Mouse (Mus musculus): ENCODE results near the gene Adk. TPM values are rescaled to one million over a fixed set of nuclear protein-coding genes. Genes with fewer than 3 reads are reported as not detected.

Adk gene
- polyA plus RNA-seq, 1 experiment from 2014 or later, result 50.0 TPM

GRCm38 (mm10) chr14:21073981-21074380, 21.6 kb downstream of the Adk start:
- ATAC-seq, result no peak
- 69% methylated on average over 3 of the region's 3 CpGs for WGBS

GRCm38 (mm10) chr14:21074398-21075320, 22.3 kb downstream of the Adk start:
- no peaks in the 10 kb centered on the region for H3K36me3 ChIP-seq
- H3K27ac ChIP-seq, result no peak overlapping the region
- H3K27me3 ChIP-seq, result no peaks in the 10 kb centered on the region
- WGBS, result 66% methylated on average over 11 of the region's 11 CpGs
- no peak overlapping the region for H3K4me3 ChIP-seq (replicated peaks)
- H3K4me1 ChIP-seq (replicated peaks), result peaks cover 6% of the 10 kb centered on the region
- H3K9me3 ChIP-seq, result no peaks in the 10 kb centered on the region
- ATAC-seq, result no peak
- H3K9ac ChIP-seq (replicated peaks), result no peak overlapping the region
- H3K4me2 ChIP-seq (replicated peaks), result no peak overlapping the region; the same call in 1 of the 2 replicates

More at GRCm38 (mm10) chr14:21073981-21074380, 21.6 kb downstream of the Adk start:
- no peaks in the 10 kb centered on the region for H3K27me3 ChIP-seq
- H3K4me2 ChIP-seq (replicated peaks), result no peak overlapping the region
- H3K36me3 ChIP-seq, result no peaks in the 10 kb centered on the region
- no peaks in the 10 kb centered on the region for H3K9me3 ChIP-seq
- no peak overlapping the region for H3K4me3 ChIP-seq (replicated peaks)
- H3K4me1 ChIP-seq (replicated peaks), result peaks cover 6% of the 10 kb centered on the region
- H3K27ac ChIP-seq, result no peak overlapping the region
- no peak overlapping the region for H3K9ac ChIP-seq (replicated peaks)

DNA sequence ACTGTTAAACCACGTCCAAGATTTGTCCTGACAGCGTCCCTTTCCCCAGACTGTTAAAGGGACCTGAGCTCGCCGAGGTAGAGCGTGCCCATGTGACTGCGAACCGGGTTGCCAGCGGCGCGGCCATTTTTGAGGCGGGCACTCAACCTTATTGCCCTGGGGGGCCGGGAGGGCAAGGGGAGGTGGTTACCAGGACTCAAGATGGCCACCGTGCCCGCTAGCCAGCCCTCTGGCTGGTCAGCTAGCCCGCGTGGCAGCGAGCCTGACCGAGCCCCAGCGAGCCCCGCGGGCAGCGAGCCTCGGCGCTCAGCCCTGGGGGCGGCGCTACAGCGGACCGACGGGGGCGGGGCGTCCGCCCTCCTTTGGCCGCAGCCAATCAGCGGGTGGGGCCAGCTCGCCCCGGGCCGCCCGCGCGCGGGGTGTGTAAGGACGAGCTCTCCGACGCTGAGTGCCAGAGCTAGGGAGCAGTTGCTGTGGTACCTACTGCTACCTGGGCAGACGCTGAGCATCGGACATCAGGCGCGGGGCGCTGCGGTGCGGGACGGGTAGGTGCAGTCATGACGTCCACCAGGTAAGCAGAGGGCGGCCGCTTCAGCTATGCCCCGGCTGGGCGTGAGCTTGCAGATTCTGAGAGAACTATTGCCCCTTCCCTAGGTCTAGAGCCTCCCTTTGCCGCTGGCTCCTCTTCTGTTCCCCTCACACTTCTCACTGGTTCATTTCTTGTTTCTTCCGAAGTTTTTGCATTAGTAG, 23.6 kb downstream of the Adk start:
- H3K4me3 ChIP-seq (replicated peaks), result peak overlapping the region; percentile 64
- peak overlapping the region; percentile 87 for H3K4me2 ChIP-seq (replicated peaks)
- ATAC-seq, result peak; percentile 98
- peak overlapping the region; percentile 70 for H3K27ac ChIP-seq
- peaks cover 6% of the 10 kb centered on the region for H3K4me1 ChIP-seq (replicated peaks)
- under 1% methylated on average over 59 of the region's 59 CpGs for WGBS
- no peaks in the 10 kb centered on the region for H3K36me3 ChIP-seq
- H3K27me3 ChIP-seq, result no peaks in the 10 kb centered on the region
- H3K9me3 ChIP-seq, result no peaks in the 10 kb centered on the region
- peak overlapping the region; percentile 70 for H3K9ac ChIP-seq (replicated peaks)

DNA sequence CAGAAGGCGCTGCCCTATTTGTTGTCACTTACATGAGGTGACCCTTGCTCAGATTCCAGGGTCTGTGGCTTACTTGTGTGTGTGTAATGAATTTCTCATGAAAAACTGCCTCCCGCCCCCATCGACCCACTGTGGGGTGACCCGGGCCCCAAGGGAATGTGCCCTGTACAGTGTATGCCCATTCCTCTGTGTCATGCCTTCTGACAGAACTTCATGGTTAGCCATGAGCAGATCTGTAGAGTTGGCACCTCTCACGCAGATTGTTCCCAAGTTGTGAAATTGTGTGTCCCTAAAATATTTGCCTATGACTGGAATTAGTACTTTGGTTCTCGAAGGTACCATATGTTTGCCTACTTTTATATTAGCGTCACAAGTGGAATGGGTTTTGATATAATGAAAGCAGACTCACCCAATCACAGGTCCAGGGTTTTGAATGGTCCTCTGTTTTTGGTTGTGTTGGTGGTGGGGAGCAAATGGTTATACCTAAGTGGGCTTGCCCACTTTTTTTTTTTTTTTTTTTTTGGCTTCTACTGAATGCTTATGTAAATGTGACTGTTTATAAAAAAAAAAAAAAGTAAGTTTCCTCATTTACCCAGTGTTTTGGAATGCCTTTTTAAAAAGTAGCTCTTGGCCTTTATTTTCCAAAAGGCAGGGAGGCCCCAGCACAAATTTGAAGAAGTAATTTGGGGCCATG, 24.3 kb downstream of the Adk start:
- peak overlapping the region; percentile 70 for H3K9ac ChIP-seq (replicated peaks)
- H3K27me3 ChIP-seq, result no peaks in the 10 kb centered on the region
- peaks cover 6% of the 10 kb centered on the region for H3K4me1 ChIP-seq (replicated peaks)
- no peaks in the 10 kb centered on the region for H3K36me3 ChIP-seq
- peak overlapping the region; percentile 87 for H3K4me2 ChIP-seq (replicated peaks)
- H3K4me3 ChIP-seq (replicated peaks), result peak overlapping the region; percentile 64
- no peaks in the 10 kb centered on the region for H3K9me3 ChIP-seq
- ATAC-seq, result peak; percentile 62
- 44% methylated on average over 7 of the region's 7 CpGs for WGBS
- H3K27ac ChIP-seq, result no peak overlapping the region

GRCm38 (mm10) chr14:21077939-21078338, 25.6 kb downstream of the Adk start:
- Histone ChIP-seq H3K36me3 (no peaks in the 10 kb centered on the region), H3K9me3 (no peaks in the 10 kb centered on the region), H3K4me1 (replicated peaks) (peaks cover 6% of the 10 kb centered on the region), H3K4me2 (replicated peaks) (no peak overlapping the region), H3K9ac (replicated peaks) (no peak overlapping the region), H3K27me3 (no peaks in the 10 kb centered on the region), H3K27ac (no peak overlapping the region), H3K4me3 (replicated peaks) (no peak overlapping the region)
- WGBS, result 88% methylated on average over 4 of the region's 4 CpGs
- no peak for ATAC-seq

- no peaks in the 10 kb centered on the region for H3K27me3 ChIP-seq
- no peak for ATAC-seq
Measured at GRCm38 (mm10) chr14:21078511-21078910, 26.1 kb downstream of the Adk start.

DNA sequence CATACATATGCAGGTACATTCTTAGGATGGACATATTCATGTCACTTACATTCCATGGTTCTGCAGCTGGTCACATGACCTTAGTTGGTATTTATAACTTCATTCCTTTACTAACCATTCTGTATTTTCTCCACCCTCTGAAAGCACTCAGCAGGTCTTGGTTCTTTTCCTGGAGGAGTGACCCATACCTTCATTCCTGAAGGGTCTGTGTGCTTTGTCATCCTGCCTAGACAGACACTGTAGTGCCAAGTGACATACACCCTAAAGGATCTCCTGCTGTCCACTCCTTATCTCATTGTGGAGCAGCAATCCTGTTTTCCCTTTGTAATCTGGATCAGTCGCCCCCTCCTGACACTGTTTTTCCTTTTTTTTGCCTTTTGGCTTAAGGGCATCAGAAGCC, 30.4 kb downstream of the Adk start:
- H3K4me2 ChIP-seq (replicated peaks), result no peak overlapping the region
- 47% methylated on average over 1 of the region's 1 CpGs for WGBS

More at GRCm38 (mm10) chr14:21078511-21078910, 26.1 kb downstream of the Adk start:
- Histone ChIP-seq H3K36me3 (no peaks in the 10 kb centered on the region), H3K4me3 (replicated peaks) (no peak overlapping the region), H3K4me1 (replicated peaks) (peaks cover 6% of the 10 kb centered on the region), H3K4me2 (replicated peaks) (no peak overlapping the region), H3K9me3 (no peaks in the 10 kb centered on the region), H3K27ac (no peak overlapping the region), H3K9ac (replicated peaks) (no peak overlapping the region)

DNA sequence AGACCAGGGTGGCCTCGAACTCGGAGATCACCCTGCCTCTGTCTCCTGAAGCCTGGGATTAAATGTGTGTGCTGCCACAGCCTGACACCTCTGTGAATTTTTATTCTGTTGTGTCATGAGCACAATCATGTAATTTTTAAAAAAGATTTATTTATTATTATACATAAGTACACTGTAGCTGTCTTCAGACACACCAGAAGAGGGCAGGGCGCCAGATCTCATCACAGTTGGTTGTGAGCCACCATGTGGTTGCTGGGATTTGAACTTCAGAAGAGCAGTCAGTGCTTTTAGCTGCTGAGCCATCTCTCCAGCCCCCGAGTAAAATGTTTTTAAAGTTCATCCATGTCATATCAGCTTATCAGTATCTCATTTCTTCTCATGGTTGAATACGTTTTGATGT, 33.3 kb downstream of the Adk start:
- no peak overlapping the region for H3K4me3 ChIP-seq (replicated peaks)
- no peak overlapping the region for H3K9ac ChIP-seq (replicated peaks)
- no peaks in the 10 kb centered on the region for H3K4me1 ChIP-seq (replicated peaks)
- H3K4me2 ChIP-seq (replicated peaks), result no peak overlapping the region
- no peak overlapping the region for H3K27ac ChIP-seq
- H3K9me3 ChIP-seq, result no peaks in the 10 kb centered on the region
- H3K36me3 ChIP-seq, result no peaks in the 10 kb centered on the region
- no peak for ATAC-seq
- WGBS, result 92% methylated on average over 5 of the region's 5 CpGs
- no peaks in the 10 kb centered on the region for H3K27me3 ChIP-seq

More for the DNA sequence above, 30.4 kb downstream of the Adk start:
- H3K4me3 ChIP-seq (replicated peaks), result no peak overlapping the region
- no peaks in the 10 kb centered on the region for H3K36me3 ChIP-seq
- no peak overlapping the region for H3K27ac ChIP-seq
- no peaks in the 10 kb centered on the region for H3K9me3 ChIP-seq
- no peak overlapping the region for H3K9ac ChIP-seq (replicated peaks)
- ATAC-seq, result no peak
- no peaks in the 10 kb centered on the region for H3K4me1 ChIP-seq (replicated peaks)
- H3K27me3 ChIP-seq, result no peaks in the 10 kb centered on the region

- H3K27ac ChIP-seq, result no peak overlapping the region
- no peaks in the 10 kb centered on the region for H3K9me3 ChIP-seq
- 78% methylated on average over 2 of the region's 2 CpGs for WGBS
- H3K4me1 ChIP-seq (replicated peaks), result no peaks in the 10 kb centered on the region
- no peak overlapping the region for H3K4me2 ChIP-seq (replicated peaks)
- no peak overlapping the region for H3K4me3 ChIP-seq (replicated peaks)
- ATAC-seq, result no peak
- no peak overlapping the region for H3K9ac ChIP-seq (replicated peaks)
- no peaks in the 10 kb centered on the region for H3K36me3 ChIP-seq
- H3K27me3 ChIP-seq, result no peaks in the 10 kb centered on the region
Measured at GRCm38 (mm10) chr14:21086106-21086505, 33.7 kb downstream of the Adk start.

DNA sequence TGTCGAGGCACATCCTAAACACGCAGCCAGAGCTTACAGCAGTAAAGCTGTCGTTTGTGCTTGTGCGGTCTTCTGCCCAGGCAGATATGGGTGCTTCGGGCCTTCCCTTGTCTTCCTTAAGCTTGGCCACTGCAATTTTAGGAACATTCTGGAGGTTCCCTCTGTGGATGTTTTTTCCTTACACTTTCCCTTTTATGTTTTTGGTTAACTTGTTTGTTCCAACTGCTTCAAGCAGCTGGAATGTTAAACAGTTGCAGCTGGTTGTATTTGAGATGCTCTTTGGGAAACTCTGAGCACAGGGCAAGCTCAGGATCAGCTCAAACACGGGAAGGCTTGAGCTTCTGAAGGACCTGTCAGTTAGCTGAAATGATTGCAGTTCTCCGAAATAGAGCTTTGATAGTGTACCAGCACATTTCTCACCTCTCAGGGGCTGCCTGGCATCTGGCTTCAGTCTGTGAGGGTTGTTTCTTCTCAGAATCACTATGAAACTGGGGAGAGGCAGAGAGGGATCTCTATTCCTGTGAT, 34.5 kb downstream of the Adk start:
- Histone ChIP-seq H3K9ac (replicated peaks) (no peak overlapping the region), H3K4me3 (replicated peaks) (no peak overlapping the region), H3K4me1 (replicated peaks) (no peaks in the 10 kb centered on the region), H3K9me3 (no peaks in the 10 kb centered on the region), H3K4me2 (replicated peaks) (no peak overlapping the region), H3K36me3 (no peaks in the 10 kb centered on the region), H3K27ac (no peak overlapping the region), H3K27me3 (no peaks in the 10 kb centered on the region)
- ATAC-seq, result no peak
- 64% methylated on average over 7 of the region's 7 CpGs for WGBS

GRCm38 (mm10) chr14:21087390-21088060, 35.2 kb downstream of the Adk start:
- Histone ChIP-seq H3K4me2 (replicated peaks) (no peak overlapping the region), H3K9ac (replicated peaks) (no peak overlapping the region), H3K9me3 (no peaks in the 10 kb centered on the region), H3K27me3 (no peaks in the 10 kb centered on the region), H3K36me3 (no peaks in the 10 kb centered on the region), H3K4me1 (replicated peaks) (no peaks in the 10 kb centered on the region), H3K27ac (no peak overlapping the region), H3K4me3 (replicated peaks) (no peak overlapping the region)
- no peak for ATAC-seq
- WGBS, result 71% methylated on average over 4 of the region's 4 CpGs
